11 mouse cellular contexts compared by ENCODE assay signal in the genomic region with DNA sequence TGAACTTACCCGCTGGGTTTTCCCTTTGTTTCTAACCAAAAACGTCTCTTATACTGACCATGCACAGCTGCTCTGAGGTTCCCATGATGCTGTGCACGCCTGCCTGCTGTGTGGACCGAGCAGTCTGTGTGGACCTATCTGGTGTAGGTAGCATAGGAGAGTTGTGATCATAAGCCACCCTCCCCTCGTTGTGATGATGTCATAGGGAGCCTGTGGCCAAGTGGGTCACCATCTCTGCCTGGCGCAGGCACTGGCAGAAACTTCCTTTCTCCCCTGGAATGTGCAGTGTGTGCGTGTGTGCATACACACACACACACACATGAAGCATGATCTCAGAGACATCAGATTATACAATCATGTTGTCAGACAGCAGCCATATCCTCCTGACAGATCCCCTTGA. TPM values are rescaled to one million over a fixed set of nuclear protein-coding genes. Genes with fewer than 3 reads are reported as not detected.
DNase-seq lines count a peak whose midpoint lies in the region; ATAC-seq lines count a peak whose summit lies in the region.
"Had no signal": no experiment of that assay in that cellular context is flagged by ENCODE, and none has a peak within 500 bp of the region (broad histone marks: within the 10 kb centered on the region; RNA-seq: fewer than 3 reads in every experiment).

No protein-coding gene starts in this region.

- no peaks in the 10 kb centered on the region for H3K9me3 ChIP-seq in heart, embryonic 15.5 days (replicated peaks)
- no peaks in the 10 kb centered on the region for H3K9me3 ChIP-seq in lung, embryonic 16.5 days (ENCODE audit: control insufficient read depth, low read length)
- H3K9me3 ChIP-seq in limb, embryonic 12.5 days, result peaks cover 3% of the 10 kb centered on the region; the same call in 1 of the 2 replicates
- H3K9me3 ChIP-seq: neural tube, embryonic 15.5 days had no signal

- no peak for ATAC-seq in heart, embryonic 15.5 days (replicated peaks; ENCODE audit: insufficient number of reproducible peaks, insufficient read depth, low FRiP score, low read depth)
- no peak for ATAC-seq in lung, embryonic 16.5 days (ENCODE audit: low read depth)
- ATAC-seq in limb, embryonic 12.5 days (ENCODE audit: insufficient number of reproducible peaks, insufficient read depth, low FRiP score, low TSS enrichment, low read depth), result no peak
- ATAC-seq: forebrain, postnatal 0 days; liver, postnatal 0 days had no signal

- WGBS in heart, embryonic 15.5 days, result 66% methylated on average over 7 of the region's 7 CpGs
- 76% methylated on average over 7 of the region's 7 CpGs for WGBS in lung, embryonic 16.5 days
- 88% methylated on average over 7 of the region's 7 CpGs for WGBS in limb, embryonic 12.5 days

- H3K27me3 ChIP-seq in heart, embryonic 15.5 days, result no peaks in the 10 kb centered on the region
- no peaks in the 10 kb centered on the region for H3K27me3 ChIP-seq in lung, embryonic 16.5 days (ENCODE audit: control insufficient read depth, insufficient read depth, low read depth, low read length)
- no peaks in the 10 kb centered on the region for H3K27me3 ChIP-seq in limb, embryonic 12.5 days
- H3K27me3 ChIP-seq: neural tube, embryonic 15.5 days had no signal

- no peak overlapping the region for H3K4me2 ChIP-seq in heart, embryonic 15.5 days
- no peak overlapping the region for H3K4me2 ChIP-seq in lung, embryonic 16.5 days (ENCODE audit: low read depth, low read length)
- H3K4me2 ChIP-seq in limb, embryonic 12.5 days, result no peak overlapping the region
- H3K4me2 ChIP-seq: neural tube, embryonic 15.5 days had no signal

- 0 out of 2 replicates have a peak overlapping the region, but pooled peaks have one; percentile 20 for H3K27ac ChIP-seq in heart, embryonic 15.5 days
- H3K27ac ChIP-seq in lung, embryonic 16.5 days (ENCODE audit: low read length), result peak overlapping the region; percentile 84
- H3K27ac ChIP-seq in limb, embryonic 12.5 days, result peak overlapping the region; percentile 42
- H3K27ac ChIP-seq: neural tube, embryonic 15.5 days had no signal

- H3K36me3 ChIP-seq in heart, embryonic 15.5 days, result no peaks in the 10 kb centered on the region
- H3K36me3 ChIP-seq in lung, embryonic 16.5 days (ENCODE audit: control insufficient read depth, insufficient read depth, low read length), result no peaks in the 10 kb centered on the region
- no peaks in the 10 kb centered on the region for H3K36me3 ChIP-seq in limb, embryonic 12.5 days
- H3K36me3 ChIP-seq: neural tube, embryonic 15.5 days had no signal

- H3K4me1 ChIP-seq in heart, embryonic 15.5 days (replicated peaks), result peaks cover 66% of the 10 kb centered on the region
- H3K4me1 ChIP-seq in lung, embryonic 16.5 days (replicated peaks; ENCODE audit: control insufficient read depth, insufficient read depth, low read length), result peaks cover 59% of the 10 kb centered on the region
- peaks cover 89% of the 10 kb centered on the region for H3K4me1 ChIP-seq in limb, embryonic 12.5 days (replicated peaks)

- H3K4me3 ChIP-seq in heart, embryonic 15.5 days, result no peak overlapping the region
- no peak overlapping the region for H3K4me3 ChIP-seq in lung, embryonic 16.5 days (ENCODE audit: low read length)
- no peak overlapping the region for H3K4me3 ChIP-seq in limb, embryonic 12.5 days (replicated peaks)
- H3K4me3 ChIP-seq: neural tube, embryonic 15.5 days had no signal

- H3K9ac ChIP-seq in heart, embryonic 15.5 days, result no peak overlapping the region
- H3K9ac ChIP-seq in lung, embryonic 16.5 days (ENCODE audit: low read length), result no peak overlapping the region
- no peak overlapping the region for H3K9ac ChIP-seq in limb, embryonic 12.5 days (replicated peaks)
- H3K9ac ChIP-seq: forebrain, postnatal 0 days; liver, postnatal 0 days; neural tube, embryonic 15.5 days had no signal

- peak; percentile 11 for DNase-seq in cerebellum, adult 11-12 months
- DNase-seq in cerebellum, postnatal 4 days (ENCODE audit: low spot score in 2 of 2), result no peak
- DNase-seq in heart, postnatal 4 days, result no peak
- no peak for DNase-seq in lung, postnatal 4 days
- no peak for DNase-seq in urinary bladder, postnatal 36 days (ENCODE audit: low spot score in 2 of 2)
- DNase-seq: forebrain, postnatal 0 days; liver, postnatal 0 days had no signal

RNA-seq across cellular contexts. Expression of gene Ctdspl, which starts 50.3 kb away (rescaled TPM):
- polyA plus RNA-seq in heart, embryonic 15.5 days (2015; fragmentation: Nextera tagmentation; extraction: Ambion mirVana), result 7.1 and 8.9 TPM in 2 replicates
- 10 to 100 TPM; 18.4 to 20.2 TPM for total RNA-seq in heart, postnatal 4 days (2021)
- 23.3 and 26.7 TPM in 2 replicates for polyA plus RNA-seq in lung, embryonic 16.5 days (2015; fragmentation: Nextera tagmentation; extraction: Ambion mirVana)
- polyA plus RNA-seq in limb, embryonic 12.5 days (2016; fragmentation: Nextera tagmentation; extraction: Ambion mirVana), result 19.2 and 19.9 TPM in 2 replicates

Comparison
In these comparisons a context has a peak if more than half of its experiments do, and no peak if none do; other contexts are left out.
1. H3K27ac ChIP-seq: peak in every context shown above with its lines; median percentile 84 in lung, embryonic 16.5 days; 42 in limb, embryonic 12.5 days; 20 in heart, embryonic 15.5 days.